Mouse (Mus musculus) ES-Bruce4 (cell line): ENCODE results near the gene Dynlt1c.
"Not testable (repeated sequence)": the region's sequence is repeated elsewhere in the genome, so short reads cannot be mapped to it uniquely, and the experiment has no call there.

Experiments used
- CTCF ChIP-seq: IDR thresholded peaks from one replicate; pipeline ENCODE4 v1.8.1; 2011; ENCODE audit warnings: low read depth, low read length
- POLR2A ChIP-seq: IDR thresholded peaks from one replicate; pipeline ENCODE4 v1.8.1; 2011; ENCODE audit warnings: low read length; ENCODE audit not compliant: insufficient read depth

DNA sequence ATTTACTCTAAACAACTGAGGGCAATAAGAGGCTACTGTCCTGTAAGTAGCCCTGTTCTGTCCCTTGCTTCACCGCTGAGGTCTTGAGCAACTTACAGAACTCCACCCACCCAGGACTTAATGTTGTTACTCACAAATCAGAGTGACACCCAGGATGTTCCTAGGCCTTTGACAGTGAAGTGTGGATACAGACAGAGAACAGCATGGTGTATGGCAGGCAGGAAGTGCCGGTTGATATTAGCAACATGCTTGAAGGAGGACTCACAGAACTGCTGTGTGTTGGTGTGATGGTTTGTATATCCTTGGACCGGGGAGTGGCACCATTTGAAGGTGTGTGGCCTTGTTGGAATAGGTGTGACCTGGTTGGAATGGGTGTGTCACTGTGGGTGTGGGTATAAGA, 9.4 kb upstream of the Dynlt1c start:
- not testable (repeated sequence) for TF ChIP-seq POLR2A, CTCF
